Mouse (Mus musculus) left cerebral cortex, adult 18-20 months (tissue): Measurements from ENCODE around the gene Sipa1l2. TPM values are rescaled to one million over a fixed set of nuclear protein-coding genes. Genes with fewer than 3 reads are reported as not detected.
A peak's percentile ranks its signal among the peaks of the same experiment; 100 is the strongest.

Experiments used
- DNase-seq, 2 experiments: peaks; one replicate each; pipeline ENCODE4 v3.0.0; 2021 to 2022; ENCODE audit warnings: low spot score in 2 of 2, mixed read lengths in 1 of 2
- total RNA-seq, 2 experiments: library from RNA; stranded (reverse); gene quantifications; 2 replicates each; pipeline ENCODE4 v1.2.3; 2021

Sipa1l2 gene
- total RNA-seq, 2 experiments from 2014 or later, result 42.4 to 43.1 TPM

DNA sequence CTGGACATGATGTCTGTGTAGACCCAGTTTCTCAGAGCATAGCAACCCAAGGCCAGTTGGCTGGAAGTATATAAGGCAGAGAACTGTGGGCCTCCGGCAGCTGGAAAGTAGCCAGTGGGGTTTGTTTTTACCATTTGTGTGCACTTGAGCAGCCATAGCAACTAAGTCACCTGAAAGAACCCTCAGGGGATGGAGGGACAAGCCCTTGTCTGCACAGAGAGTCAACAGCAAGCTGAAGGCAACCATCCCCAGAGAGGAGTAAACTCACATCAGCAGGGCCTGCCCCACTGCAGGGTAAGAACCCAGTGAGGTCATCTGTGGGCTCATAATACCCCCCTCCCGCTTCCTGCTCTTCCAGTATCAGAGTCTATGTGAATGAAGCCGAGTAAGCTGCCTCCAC, 14.7 kb upstream of the Sipa1l2 start:
- no peak for DNase-seq

DNA sequence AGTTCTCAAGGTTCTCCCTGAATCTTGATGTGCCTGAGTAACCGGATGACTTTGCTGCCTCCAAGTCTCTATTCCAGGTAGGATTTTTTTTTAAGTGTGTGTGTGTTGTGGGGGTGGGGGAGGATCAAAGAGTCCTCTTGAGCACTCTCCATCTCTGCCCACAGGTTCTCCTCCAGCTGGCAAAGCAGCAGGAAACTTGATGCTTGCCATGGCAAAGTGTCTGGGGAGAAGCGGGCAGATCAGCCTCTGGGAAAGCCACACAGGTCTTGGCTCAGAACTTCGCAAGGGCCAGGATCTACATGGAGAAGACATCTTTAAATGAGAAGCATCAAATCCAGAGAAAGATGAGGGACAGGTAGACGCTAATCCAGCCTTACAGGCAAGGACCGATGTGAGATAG, 10.8 kb upstream of the Sipa1l2 start:
- DNase-seq, result no peak

DNA sequence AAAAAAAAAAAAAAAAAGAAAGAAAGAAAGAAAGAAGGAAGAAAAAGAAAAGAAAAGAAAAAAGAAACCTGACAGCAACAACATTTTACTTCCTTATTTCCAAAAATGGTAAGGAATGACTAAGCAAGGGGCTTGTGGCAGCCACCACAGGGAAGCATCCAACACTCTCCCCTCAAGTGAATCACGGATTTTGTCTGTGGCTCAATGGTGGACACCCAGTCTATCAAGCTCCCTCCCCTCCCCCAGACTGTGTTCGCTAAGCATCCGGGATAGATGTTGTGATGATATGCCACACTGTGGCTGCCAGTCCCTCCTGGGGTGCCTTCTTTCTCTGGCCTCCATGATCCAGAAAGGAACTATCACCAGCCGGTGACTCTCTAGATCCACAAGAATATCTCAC, 6.5 kb upstream of the Sipa1l2 start:
- no peak for DNase-seq

DNA sequence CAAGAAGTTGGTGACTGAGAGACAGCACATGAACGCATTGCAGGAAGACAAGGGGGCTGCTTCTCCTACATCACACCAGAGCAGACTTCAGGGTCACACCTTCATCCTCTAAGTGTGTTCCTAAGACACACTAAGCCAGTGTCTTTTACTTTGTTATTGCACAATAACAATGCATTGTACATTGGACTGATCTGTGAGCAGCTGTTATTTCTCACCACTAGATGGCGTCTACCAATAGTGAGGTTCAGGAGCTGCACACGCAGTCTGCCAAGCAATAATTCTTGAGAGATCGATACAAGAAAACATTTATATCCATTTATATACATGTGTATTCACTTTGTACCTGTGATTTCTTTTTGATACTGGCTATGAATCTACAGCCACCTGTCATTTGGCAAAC, 4.7 kb upstream of the Sipa1l2 start:
- DNase-seq, result no peak

DNA sequence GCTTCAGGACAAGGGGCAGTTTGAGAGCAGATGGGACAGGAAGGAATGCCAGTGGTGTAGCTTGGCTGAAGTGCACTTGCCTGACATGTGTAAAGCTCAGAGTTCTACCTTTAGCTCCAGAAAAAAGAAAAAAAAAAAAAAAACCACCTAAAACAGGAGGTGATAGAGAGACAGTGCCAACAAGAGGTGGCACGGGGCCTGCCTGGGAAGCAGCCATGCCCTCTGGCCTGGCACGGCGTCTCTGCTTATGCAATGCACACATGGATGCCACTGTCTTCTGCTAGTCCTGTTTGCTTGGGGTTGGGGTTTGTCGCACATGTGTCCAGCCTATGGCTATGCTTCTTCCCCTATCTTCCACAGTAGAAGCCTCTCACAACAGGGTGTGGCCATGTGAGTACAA, 2.6 kb upstream of the Sipa1l2 start:
- DNase-seq, result no peak

DNA sequence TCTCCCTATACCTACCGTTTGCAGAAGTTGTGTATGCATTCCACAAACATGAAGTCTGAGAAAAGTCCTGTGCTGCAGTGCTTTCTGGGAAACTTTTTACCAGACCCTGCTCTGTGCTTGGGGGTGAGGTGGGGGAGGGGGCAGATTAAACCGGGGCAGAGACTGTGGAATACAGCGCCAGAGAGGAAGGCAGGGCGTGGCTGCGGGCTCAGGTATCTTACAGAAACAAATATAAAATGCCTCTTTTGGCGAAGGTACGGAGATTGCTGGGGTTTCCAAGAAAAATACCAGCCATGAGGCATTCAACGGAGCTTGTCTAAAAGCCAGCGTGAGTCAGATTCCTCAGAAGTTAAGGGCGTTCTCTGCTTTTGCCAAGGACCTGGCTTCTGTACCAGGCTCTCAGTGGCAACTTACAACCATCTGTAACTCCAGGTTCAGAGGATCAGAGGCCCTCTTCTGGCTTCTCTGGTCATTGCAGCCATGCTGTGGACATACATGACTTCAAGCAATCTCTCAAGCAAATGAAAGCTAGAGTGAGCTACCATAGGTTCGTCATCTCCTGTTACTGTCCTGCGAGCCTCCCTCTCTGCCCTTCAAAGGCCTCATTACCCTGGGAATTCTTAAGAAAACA, 1.3 kb upstream of the Sipa1l2 start:
- peak; percentile 31 to 54 for DNase-seq

DNA sequence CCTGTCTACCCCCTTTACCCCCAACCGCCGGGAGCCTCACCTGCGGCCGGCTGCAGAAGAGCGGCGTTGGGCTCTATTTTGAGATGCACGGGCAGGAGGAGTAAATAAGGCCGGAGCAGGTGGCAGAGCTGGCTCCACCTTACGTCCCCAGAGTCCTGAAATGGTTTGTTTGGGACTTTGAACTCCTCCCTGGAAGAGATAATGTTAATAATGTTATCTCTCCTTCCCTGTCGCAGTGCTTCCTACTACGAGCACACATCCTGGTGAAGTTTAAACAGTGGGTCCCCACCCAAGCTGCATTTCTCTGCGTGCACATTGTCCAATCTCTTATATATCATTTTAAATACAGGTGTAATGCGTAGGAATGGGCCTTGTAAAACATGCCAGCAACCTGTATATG, 781 bp upstream of the Sipa1l2 start:
- no peak for DNase-seq

DNA sequence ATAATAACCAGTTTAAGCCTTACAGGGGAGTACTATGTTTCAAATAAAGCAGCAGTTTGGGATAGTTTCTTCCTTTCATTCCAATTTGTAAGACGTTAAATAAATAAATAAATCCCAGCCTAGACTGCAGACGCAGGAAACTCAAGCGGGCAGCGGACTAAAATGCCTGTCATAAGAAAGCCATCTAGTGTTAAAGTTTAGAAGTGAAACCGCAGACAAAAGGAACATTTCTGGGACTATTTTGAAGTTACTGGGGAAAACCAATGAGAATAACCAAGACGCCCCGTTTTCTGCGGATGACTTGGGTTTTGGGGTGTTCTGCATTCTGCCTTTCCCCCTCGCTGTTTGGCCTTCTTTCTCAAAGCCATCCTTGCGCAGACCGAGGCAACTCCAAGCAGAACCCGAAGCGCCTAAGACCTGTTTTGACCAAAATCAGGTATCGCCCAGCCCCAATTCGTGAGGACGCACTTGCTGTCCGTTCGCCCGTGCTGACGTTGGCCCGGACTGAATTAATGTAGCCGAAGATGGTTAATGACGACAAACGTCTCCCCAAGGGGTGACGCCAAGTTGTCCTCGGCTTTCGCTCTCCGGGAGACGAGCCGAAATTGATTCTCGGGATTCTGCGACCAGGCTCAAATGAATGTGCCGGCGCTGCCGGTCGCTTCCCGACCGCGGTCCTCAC, 616 bp downstream of the Sipa1l2 start:
- DNase-seq, result peak; percentile 24 to 27

DNA sequence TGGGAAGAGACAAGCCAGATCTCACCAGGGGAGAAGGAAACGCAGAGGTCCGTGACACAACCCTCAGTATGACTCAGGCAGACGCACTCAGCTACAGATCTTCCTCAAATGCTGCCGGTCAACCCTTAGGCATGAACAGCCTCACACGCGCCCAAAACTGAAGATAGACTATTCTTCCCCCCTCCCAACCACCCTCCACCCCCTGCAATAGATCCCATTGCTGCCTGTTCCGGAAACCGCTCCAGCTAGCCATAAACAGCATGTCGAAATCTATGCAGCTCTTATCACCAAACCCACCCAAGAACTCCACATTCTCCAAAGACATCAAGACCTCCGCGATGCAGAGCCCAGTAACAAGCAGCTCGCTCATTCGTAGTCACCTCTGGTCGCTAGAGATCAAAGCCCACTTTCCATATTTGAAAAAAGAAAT, 1.2 kb downstream of the Sipa1l2 start:
- DNase-seq, result no peak

DNA sequence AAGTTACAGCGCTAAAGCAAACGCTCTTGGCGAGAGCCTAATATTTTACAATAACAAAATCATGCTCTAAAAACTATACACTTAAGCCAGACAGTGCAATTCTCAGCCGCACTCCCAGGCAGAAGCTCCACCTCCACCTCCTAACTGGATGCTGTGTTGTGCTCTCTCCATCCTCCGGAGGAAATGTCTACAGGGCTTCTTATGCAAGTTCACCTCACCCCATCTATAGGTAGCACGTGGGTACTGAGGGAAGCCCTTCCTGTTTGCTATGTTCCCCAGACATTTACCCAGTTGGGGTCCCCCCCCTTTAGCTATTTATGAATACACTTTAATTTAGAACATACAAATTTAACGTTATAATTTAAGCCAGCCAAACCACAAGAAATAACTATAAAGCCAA, 2.0 kb downstream of the Sipa1l2 start:
- no peak for DNase-seq

DNA sequence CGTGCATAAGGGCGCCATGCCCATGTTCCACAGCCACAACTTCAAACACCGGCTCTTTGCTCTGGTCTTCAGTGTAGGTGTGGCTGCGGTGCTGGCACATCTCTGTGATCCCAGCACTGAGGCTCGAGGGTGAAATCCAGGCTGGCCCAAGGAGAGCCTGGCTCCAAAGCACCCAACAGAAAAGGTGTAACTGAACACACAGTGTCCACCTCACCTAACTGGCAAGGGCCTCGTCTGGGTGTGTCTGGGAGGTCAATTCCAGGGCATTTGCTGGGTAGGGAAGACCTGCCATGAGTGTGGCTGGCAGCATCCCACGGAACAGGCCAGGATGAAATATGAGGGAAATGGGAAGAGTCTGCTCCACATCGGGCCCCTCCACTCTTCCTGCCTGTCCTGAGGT, 6.7 kb downstream of the Sipa1l2 start:
- no peak for DNase-seq

DNA sequence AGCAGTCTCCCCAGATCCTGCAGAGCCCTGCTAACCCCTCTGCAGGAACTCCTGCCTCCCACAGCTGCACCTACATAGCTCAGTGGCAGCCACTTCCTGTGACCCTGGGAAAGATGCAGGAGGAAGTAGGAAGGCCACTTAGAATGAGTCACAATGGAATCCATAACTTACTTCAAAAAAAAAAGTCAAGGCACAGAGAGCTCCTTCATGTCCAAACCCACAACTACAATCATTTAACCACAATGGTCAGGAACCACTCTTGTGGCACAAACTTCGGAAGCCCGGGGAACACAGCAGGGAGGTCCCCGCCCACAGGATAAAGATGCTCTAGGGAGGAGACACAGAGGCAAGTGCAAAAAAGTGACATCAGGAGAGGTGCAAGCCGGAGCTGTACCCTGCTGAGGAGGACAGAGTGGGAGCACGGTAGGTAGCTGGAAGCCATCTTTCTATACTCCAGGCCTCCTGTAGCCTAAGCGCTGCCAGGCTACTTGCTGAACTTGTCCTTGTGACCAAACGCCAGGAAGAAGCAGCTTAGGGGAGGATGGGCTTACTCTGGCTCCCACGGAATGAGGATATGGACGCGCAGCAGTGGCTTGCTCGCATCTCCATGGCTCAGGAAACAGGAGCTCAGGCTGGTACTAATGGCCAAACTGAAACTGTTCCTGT, 8.7 kb downstream of the Sipa1l2 start:
- DNase-seq, result no peak

DNA sequence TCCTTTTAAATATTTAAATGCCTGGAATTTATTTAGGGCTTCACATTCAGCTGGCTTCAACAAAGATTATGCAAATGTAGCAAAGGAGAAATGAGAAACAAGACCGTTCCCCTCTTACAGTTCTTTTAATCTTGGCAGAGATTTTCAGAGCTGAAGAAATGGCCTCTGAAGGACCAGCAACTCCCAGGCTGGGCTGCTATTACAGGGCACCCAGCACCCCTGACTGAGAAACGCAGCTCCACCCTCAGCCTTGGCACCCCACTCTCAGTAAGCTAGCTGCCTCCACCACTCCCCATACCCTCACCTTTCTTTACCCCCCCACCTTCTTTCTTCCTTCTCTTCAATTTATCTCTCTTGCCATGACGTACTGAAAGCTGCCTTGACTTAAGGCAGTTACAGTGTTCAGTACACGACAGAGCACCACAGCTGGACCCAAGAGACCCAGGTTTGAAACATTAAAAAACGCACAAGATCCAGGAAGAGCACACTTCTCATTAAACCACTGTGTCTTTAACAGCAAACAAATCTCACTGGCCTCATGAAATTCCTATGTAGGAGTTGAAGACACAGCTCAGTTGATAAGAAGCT, 10.4 kb downstream of the Sipa1l2 start:
- DNase-seq, result no peak

DNA sequence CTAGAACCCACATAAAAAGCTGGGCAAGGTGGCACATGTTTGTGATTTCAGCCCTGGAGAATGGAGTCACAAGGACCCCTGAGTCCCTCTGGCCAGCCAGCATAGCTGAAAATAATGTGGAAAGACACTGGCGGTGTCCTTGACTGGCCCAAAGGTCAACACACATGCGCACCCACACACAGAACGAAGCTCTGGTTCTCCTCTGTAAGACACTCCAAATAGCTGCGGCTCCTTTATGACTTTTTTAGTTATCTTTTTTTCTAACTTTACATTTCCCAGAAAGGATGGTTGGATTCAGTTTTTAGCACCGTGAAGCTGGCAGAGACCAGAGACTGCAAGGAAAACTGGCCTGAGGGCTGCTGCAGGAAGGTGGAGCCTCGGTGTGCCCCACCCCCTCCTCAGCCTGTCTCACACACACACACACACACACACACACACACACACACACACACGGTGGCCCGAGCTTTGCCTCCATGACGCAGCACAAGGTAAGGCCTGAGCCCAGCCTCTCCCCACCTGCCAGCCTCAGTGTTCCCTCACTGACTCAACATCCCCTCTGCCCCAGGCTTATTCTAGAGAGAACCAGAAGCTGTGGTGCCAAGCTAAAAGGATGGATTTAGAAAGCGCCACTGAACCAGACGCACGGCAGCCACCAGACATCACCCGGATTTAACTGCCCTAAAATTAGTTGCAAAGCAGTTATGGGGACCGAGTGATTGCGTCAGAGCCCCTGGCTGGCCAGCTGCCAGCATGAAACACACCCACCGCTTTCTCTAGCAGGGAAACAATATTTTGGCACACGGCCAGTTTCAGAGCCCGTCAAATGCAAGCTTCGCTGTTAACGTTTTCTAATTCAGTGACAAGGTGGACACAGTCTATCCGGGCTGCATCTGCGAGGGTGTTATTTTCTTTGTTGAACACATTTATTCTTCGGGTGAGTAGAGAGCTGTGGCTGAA, 11.2 kb downstream of the Sipa1l2 start:
- peak; percentile 74 to 85 for DNase-seq

DNA sequence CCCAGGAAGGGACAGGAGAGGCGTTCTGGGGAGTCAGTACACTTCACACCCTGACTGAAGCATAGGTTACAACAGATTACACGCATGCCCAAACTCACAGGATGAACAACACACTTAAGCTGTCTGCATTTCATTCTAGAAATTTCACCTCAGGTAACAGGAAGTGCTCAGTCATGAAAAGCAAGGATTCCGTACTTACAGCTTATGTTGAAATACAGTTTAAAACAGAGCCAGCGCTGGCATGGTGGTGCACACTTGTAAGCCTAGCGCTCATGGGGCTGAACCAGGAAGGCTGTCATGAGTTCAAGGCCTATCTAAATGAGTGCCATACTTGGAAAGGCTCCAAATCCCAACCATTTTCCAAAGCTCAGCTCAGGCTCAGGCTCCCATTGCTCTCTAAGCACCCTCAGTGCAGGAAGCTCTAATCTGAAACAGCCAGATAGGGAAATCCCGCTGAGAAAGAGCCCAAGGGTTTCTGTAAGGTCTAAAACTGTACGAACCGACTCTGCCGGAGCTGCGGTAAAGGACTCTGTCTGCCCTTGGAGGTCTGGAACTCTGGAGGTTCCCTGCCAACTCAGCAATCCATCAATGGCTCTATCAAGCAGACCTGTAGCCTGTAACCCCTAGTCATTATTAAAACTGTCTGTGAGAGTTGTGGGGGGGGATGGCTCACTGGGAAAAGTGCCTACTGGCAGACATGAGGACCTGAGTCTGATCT, 12.1 kb downstream of the Sipa1l2 start:
- DNase-seq, result no peak

DNA sequence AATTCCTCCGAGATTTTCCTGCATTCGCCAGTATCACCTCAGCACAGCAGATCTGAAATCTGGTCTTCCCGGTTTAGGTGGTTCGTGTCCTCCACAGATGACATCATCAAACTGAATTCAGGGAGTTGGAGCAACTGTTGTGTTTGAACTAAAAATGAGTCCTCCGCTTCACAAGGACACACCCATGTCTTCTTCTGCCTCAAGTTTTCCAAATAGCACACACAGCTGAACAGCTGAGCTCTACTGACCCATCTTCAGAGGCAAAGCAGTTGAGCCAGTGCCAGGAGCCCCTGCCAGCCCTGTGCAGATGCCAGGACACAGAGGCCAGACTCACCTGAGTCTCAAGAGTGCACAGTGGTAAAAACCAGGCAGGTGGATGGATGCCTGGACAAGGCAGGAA, 12.9 kb downstream of the Sipa1l2 start:
- no peak for DNase-seq

DNA sequence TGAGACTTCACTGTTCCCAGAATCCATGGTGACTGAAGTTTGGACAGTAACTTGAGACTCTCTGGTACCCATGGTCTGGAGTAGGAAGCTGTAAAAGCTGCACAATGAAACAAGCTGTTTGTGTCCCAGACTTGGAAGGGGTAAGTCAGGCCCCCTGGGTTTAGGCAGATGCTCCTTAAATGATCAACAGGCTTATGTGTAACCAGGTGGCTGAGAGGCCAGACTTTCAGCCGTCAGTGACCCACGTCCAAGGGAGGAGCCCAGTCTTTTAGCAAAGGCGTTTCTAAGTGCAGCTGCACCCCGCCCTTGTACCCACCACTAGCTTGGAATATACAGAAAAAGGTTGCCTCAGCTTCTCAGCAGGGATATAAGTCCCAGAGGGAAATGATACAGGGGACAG, 19.0 kb downstream of the Sipa1l2 start:
- no peak for DNase-seq

DNA sequence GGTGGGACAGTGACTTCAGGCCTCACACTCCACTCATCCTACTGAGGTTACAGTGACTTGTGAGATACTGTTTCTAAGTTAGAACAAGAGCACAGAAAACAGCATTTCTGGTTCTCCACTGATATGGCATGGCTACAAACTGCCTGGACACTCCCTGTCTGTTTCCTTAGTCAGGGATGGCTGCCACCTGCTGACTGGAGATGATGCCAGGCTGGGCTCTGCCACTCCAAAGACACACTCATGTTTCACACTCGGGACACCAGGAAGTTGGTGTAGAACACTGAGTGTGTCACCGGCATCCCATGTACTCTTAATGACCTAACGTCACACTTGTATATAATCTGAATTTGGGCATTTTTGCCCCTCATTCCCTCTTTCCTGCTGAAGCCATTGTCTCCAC, 22.3 kb downstream of the Sipa1l2 start:
- DNase-seq, result no peak

DNA sequence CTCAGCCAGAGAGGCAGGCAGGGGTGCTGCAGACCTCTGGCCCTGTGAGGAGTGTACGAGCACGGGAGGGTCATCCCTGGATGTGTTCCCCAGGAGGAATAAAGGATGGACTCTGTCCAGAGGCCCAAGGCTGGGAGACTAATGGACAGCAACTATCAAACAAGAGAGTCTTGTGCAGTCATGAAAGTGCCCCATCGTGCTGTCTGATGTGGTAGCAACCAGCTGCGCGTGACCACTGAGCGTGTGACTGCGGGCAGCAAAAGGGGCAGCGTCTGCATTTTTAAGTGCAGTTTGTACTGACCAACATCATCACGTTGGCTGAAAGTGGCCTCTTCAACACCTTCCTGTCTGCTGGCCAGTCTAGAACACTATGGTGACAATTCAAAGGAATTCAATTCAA, 23.7 kb downstream of the Sipa1l2 start:
- no peak for DNase-seq

DNA sequence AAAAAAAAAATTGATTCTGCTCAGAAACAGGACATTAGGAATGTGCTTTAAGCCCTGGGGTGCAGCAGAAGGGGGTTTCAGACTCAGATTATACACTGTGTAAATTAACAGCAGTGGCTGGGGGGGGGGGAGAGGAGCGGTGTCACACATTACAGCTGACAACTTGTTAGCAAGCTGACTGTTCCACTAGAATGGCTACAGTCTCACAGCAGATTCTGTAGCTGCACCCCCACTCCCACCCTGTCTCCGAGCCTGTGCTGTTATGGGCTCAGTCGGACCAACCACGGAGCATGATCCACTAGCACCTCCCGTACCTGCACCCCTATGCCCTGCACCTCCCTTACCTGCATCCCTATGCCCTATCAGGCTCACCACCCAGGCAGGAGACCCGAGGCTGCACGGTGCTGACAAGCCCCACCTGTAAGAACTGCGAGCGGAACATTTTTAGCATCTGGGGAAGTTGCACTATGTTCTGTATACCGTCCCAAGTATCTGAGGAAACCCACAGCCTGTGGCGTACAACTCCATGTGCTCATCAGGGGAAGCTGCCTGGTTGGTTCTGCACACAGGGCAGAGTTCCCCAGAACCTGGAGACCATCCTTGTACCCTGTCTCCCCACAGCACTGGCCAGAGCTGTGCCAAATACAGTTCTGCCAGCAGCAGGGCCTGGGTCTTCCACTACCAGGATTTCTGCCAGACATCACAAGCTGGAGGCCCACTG, 26.6 kb downstream of the Sipa1l2 start:
- no peak for DNase-seq
